Mouse (Mus musculus) MEL (cell line): ENCODE measurements around the gene Chd5. TPM values are rescaled to one million over a fixed set of nuclear protein-coding genes. Genes with fewer than 3 reads are reported as not detected.

ENCODE experiments used
- DNase-seq: peaks from one replicate; pipeline ENCODE4 v3.0.0; 2011; ENCODE audit warnings: low read depth, low spot score
- H3K27ac ChIP-seq: 2 replicates; pipeline ENCODE4 v1.5.1; 2012; ENCODE audit warnings: low read depth, mild to moderate bottlenecking, control low read depth, low read length, moderate library complexity; ENCODE audit not compliant: control insufficient read depth
- H3K27me3 ChIP-seq, 2 experiments: fragments of 150-350 bp in 1 of 2; sonication (generic) in 1 of 2; 2 replicates each; pipeline ENCODE4 v1.6.1; 2012; ENCODE audit warnings: low read length in 2 of 2, mild to moderate bottlenecking in 2 of 2, improper control_type of control experiment in 1 of 2, moderate library complexity in 1 of 2; ENCODE audit not compliant: insufficient read depth in 2 of 2, control insufficient read depth in 1 of 2
- H3K36me3 ChIP-seq, 2 experiments: 2 replicates each; pipeline ENCODE4 v1.6.1; 2012 to 2014; ENCODE audit warnings: low read length in 2 of 2, improper control_type of control experiment in 1 of 2, inconsistent platforms in 1 of 2, mild to moderate bottlenecking in 1 of 2; ENCODE audit not compliant: insufficient read depth in 2 of 2, control insufficient read depth in 1 of 2
- H3K4me1 ChIP-seq, 2 experiments: fragments of 150-350 bp in 1 of 2; sonication (generic) in 1 of 2; 2 replicates each; pipeline ENCODE4 v1.6.1; 2012; ENCODE audit warnings: low read length in 2 of 2, improper control_type of control experiment in 1 of 2, mild to moderate bottlenecking in 1 of 2; ENCODE audit not compliant: insufficient read depth in 2 of 2, control insufficient read depth in 1 of 2
- H3K4me3 ChIP-seq, 2 experiments: fragments of 150-350 bp in 1 of 2; sonication (generic) in 1 of 2; 2 replicates each; pipeline ENCODE4 v1.5.1; 2012; ENCODE audit warnings: low read depth in 2 of 2, low read length in 2 of 2, mild to moderate bottlenecking in 2 of 2, moderate library complexity in 2 of 2, control low read depth in 1 of 2, improper control_type of control experiment in 1 of 2; ENCODE audit not compliant: control insufficient read depth in 1 of 2, insufficient read depth in 1 of 2
- H3K79me2 ChIP-seq: 2 replicates; pipeline ENCODE4 v1.6.1; 2012; ENCODE audit warnings: mild to moderate bottlenecking, low read length, moderate library complexity; ENCODE audit not compliant: control insufficient read depth, poor library complexity, insufficient read depth
- H3K9ac ChIP-seq: 2 replicates; pipeline ENCODE4 v1.6.1; 2012; ENCODE audit warnings: low read depth, mild to moderate bottlenecking, control low read depth, low read length, moderate library complexity; ENCODE audit not compliant: control insufficient read depth, poor library complexity, severe bottlenecking
- H3K9me3 ChIP-seq: fragments of 150-350 bp; sonication (generic); replicated peaks from 2 replicates; pipeline ENCODE4 v1.6.1; 2012; ENCODE audit warnings: mild to moderate bottlenecking, low read length, improper control_type of control experiment, moderate library complexity; ENCODE audit not compliant: insufficient read depth
- CHD1 ChIP-seq: IDR thresholded peaks from 2 replicates; pipeline ENCODE4 v1.6.1; 2012; ENCODE audit warnings: low read depth, mild to moderate bottlenecking, inconsistent platforms, low read length, improper control_type of control experiment
- ELF1 ChIP-seq: IDR thresholded peaks from 2 replicates; pipeline ENCODE4 v1.6.1; 2014; ENCODE audit warnings: low read depth, mild to moderate bottlenecking, inconsistent platforms, low read length, improper control_type of control experiment, moderate library complexity
- EP300 ChIP-seq, 2 experiments: IDR thresholded peaks; 2 replicates each; pipeline ENCODE4 v1.6.1; 2011; ENCODE audit warnings: improper control_type of control experiment in 2 of 2, low read length in 2 of 2, low read depth in 1 of 2, mild to moderate bottlenecking in 1 of 2
- ETS1 ChIP-seq: IDR thresholded peaks from 2 replicates; pipeline ENCODE4 v1.6.1; 2012; ENCODE audit warnings: low read depth, mild to moderate bottlenecking, inconsistent platforms, low read length, improper control_type of control experiment, moderate library complexity
- MAFK ChIP-seq: IDR thresholded peaks from 2 replicates; pipeline ENCODE4 v1.6.1; 2011; ENCODE audit warnings: low read depth, mild to moderate bottlenecking, low read length, improper control_type of control experiment, borderline replicate concordance
- MXI1 ChIP-seq: IDR thresholded peaks from 2 replicates; pipeline ENCODE4 v1.6.1; 2011; ENCODE audit warnings: mild to moderate bottlenecking, low read depth, low read length, improper control_type of control experiment
- NRF1 ChIP-seq: IDR thresholded peaks from 2 replicates; pipeline ENCODE4 v1.6.1; 2014; ENCODE audit warnings: low read depth, mild to moderate bottlenecking, inconsistent platforms, low read length, improper control_type of control experiment, moderate library complexity; ENCODE audit not compliant: poor library complexity, insufficient read depth, severe bottlenecking
- POLR2A ChIP-seq, 2 experiments: IDR thresholded peaks; 2 replicates each; pipeline ENCODE4 v1.6.1; 2011 to 2012; ENCODE audit warnings: low read length in 2 of 2, mild to moderate bottlenecking in 2 of 2, control low read depth in 1 of 2, improper control_type of control experiment in 1 of 2, low read depth in 1 of 2, moderate library complexity in 1 of 2; ENCODE audit not compliant: control insufficient read depth in 1 of 2, insufficient read depth in 1 of 2, poor library complexity in 1 of 2
- RAD21 ChIP-seq: IDR thresholded peaks from 2 replicates; pipeline ENCODE4 v1.6.1; 2011; ENCODE audit warnings: mild to moderate bottlenecking, low read depth, low read length, improper control_type of control experiment
- RCOR1 ChIP-seq: IDR thresholded peaks from 2 replicates; pipeline ENCODE4 v1.6.1; 2012; ENCODE audit warnings: low read depth, mild to moderate bottlenecking, inconsistent platforms, low read length, improper control_type of control experiment
- SIN3A ChIP-seq: IDR thresholded peaks from 2 replicates; pipeline ENCODE4 v1.6.1; 2012; ENCODE audit warnings: low read length, improper control_type of control experiment, inconsistent platforms
- SMC3 ChIP-seq: IDR thresholded peaks from 2 replicates; pipeline ENCODE4 v1.6.1; 2011; ENCODE audit warnings: low read depth, low read length, improper control_type of control experiment
- ZKSCAN1 ChIP-seq: IDR thresholded peaks from 2 replicates; pipeline ENCODE4 v1.6.1; 2012; ENCODE audit warnings: low read depth, mild to moderate bottlenecking, inconsistent platforms, low read length, improper control_type of control experiment, moderate library complexity
- polyA plus RNA-seq, 2 experiments: library from polyadenylated mRNA; stranded (reverse) in 1 of 2; unstranded in 1 of 2; fragments of >175 nt in 1 of 2; fragments of >200 nt in 1 of 2; gene quantifications; 2 replicates each; pipeline versions ENCODE4 v1.2.1 to v1.2.4; 2012; ENCODE audit warnings: low replicate concordance in 2 of 2, low read depth in 1 of 2; ENCODE audit not compliant: insufficient read length in 2 of 2, insufficient read depth in 1 of 2, missing spikeins in 1 of 2
- total RNA-seq: library from RNA; depleted of rRNA; stranded (reverse); fragments of 300-350 nt; gene quantifications from 2 replicates; pipeline ENCODE4 v1.2.3, GENCODE M21; 2012

Gene Chd5
- total and polyA plus RNA-seq, 3 experiments: 0.15 to 0.91 TPM; not detected in 1

DNA sequence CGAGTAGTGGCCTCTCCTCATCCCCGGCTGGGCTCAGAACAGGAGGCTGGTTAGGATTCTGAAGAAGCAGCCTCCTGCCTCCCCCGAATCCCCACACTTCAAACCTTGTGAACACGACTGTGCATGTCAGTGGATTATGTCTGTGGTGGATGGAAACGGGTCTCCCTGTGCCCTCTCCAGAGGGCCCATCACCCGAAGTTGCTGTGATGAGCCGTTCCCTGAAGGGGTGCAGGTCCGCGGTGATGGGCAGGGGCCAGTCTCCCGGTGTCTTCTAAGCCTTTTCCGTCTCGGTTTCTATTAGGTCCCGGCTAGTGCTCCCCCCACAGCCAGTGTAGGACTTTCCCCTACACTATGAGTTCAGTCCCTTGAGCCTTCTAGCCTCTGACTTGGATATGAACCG, 39.6 kb upstream of the Chd5 start:
- peak overlapping the region; percentile 4; the same call in 1 of the 2 replicates for H3K9ac ChIP-seq
- peaks cover 0 to 8% of the 10 kb centered on the region in 2 experiments; a peak in 1 of 4 replicates for H3K36me3 ChIP-seq
- no peaks in the 10 kb centered on the region for H3K9me3 ChIP-seq
- H3K4me3 ChIP-seq: no peak overlapping the region; a peak in 1 of 4 replicates
- no peaks in the 10 kb centered on the region for H3K27me3 ChIP-seq
- H3K79me2 ChIP-seq: peaks cover 20% of the 10 kb centered on the region
- DNase-seq: no peak
- peaks cover 4 to 14% of the 10 kb centered on the region in 2 experiments; a peak in 3 of 4 replicates for H3K4me1 ChIP-seq
- TF ChIP-seq CHD1 (no peak), EP300 (IDR thresholded peaks at IDR 0.05; ENCODE audit: low read depth in 1 of 2, low read length in 2 of 2) (no peak), RAD21 (no peak), POLR2A (IDR thresholded peaks at IDR 0.05; ENCODE audit: control insufficient read depth in 1 of 2, insufficient read depth in 1 of 2, low read depth in 1 of 2, low read length in 2 of 2, poor library complexity in 1 of 2) (no peak), ELF1 (no peak)
- H3K27ac ChIP-seq: no peak overlapping the region

DNA sequence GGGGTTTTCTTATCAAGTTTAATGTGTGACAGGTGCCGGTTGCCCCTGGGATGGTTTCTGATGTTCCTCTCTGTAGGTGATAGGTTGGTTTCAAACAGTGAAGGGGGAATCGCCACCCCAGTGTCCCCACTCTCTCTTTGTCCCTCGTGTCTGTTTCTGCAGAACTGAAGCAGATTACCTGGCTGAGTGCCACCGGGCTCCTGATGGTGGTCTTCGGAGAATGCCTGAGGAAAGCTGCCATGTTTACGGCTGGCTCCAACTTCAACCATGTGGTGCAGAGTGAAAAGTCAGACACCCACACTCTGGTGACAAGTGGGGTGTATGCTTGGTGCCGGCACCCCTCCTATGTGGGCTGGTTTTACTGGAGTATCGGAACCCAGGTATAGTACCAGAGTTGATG, 38.1 kb upstream of the Chd5 start:
- no peak for TF ChIP-seq ELF1
- no peak for TF ChIP-seq ZKSCAN1
- peaks cover 20% of the 10 kb centered on the region for H3K79me2 ChIP-seq
- no peak overlapping the region for H3K27ac ChIP-seq
- H3K36me3 ChIP-seq: peaks cover 0 to 8% of the 10 kb centered on the region in 2 experiments; a peak in 2 of 4 replicates
- H3K9ac ChIP-seq: no peak overlapping the region
- no peak overlapping the region for H3K4me3 ChIP-seq
- DNase-seq: no peak
- no peaks in the 10 kb centered on the region for H3K27me3 ChIP-seq
- no peaks in the 10 kb centered on the region for H3K9me3 ChIP-seq
- peaks cover 4 to 8% of the 10 kb centered on the region in 2 experiments; a peak in 3 of 4 replicates for H3K4me1 ChIP-seq

DNA sequence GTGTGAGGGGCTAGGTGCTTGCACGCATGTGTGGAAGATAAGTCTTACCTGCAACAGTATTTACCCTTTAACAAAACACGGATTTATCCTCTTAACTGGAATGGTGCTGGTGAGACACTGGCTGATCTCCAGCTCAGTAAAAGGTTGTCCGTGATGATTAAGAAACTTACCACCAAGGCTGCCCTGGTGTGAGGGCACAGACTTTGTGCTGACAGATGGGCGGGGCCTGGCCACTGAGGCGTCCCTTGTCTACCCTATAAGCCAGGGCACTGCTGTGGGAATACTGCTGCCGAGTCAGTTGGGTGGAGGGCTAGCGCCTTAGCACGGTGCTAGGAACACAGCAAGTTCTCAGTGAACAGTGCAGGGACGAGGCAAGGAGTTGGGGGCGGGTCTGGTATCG, 36.4 kb upstream of the Chd5 start:
- Histone ChIP-seq H3K9me3 (no peaks in the 10 kb centered on the region), H3K9ac (no peak overlapping the region), H3K4me3 (no peak overlapping the region), H3K27ac (no peak overlapping the region), H3K36me3 (peaks cover 0 to 8% of the 10 kb centered on the region in 2 experiments; a peak in 2 of 4 replicates), H3K27me3 (no peaks in the 10 kb centered on the region), H3K79me2 (peaks cover 18% of the 10 kb centered on the region), H3K4me1 (peaks cover 4 to 7% of the 10 kb centered on the region in 2 experiments; a peak in 2 of 4 replicates)
- TF ChIP-seq MXI1 (no peak), SIN3A (no peak), SMC3 (no peak), RCOR1 (no peak), MAFK (no peak), ETS1 (no peak), NRF1 (no peak)
- no peak for DNase-seq
